Mouse (Mus musculus) frontal cortex, postnatal 36 days (tissue): ENCODE measurements around the gene Tmem233.
A peak's percentile ranks its signal among the peaks of the same experiment; 100 is the strongest.

Experiments used
- DNase-seq, 2 experiments: peaks; one replicate each; pipeline ENCODE4 v3.0.0; 2022; ENCODE audit warnings: low spot score in 2 of 2

Tmem233 gene

DNA sequence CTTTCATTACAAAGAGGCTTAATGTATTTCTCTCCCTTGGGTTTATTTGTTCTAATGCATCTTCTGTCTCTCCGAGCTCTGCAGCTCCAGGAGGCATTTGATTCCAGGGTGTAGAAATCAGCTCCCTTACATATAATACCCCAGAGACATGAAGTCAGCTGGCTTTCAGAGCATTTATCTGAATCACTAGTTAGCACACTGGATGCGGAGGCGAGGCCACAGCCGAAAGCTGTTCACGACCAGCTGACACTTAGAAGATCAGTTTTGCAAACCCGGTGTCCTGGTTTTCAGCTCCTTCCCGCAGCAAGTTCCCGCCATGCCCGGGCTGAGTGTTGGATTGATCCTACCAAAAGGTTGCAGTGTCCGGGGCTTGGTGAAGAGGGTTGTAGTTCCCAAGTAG, 78.8 kb downstream of the Tmem233 start:
- DNase-seq: peak in 1 of 2 experiments; percentile 63

DNA sequence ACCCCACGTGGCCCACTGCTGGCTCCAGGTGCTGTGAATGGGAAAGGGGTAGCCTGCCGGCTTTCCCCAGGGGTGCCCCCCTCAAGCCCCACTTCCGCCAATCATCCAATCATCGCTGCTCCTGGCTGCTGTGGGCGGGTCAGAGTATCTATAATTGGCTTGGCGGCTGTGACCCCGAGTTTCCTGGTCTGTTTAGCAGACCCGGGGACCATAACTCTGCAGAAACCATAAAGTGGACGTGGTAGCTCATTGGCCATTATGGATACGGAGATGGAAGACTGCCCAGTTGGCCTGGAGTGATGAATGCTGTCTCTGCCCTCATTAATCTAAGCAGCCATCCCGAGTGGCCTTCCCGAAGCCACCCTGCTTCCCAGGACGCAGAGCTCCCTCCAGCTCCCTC, 79.2 kb downstream of the Tmem233 start:
- DNase-seq: no peak

DNA sequence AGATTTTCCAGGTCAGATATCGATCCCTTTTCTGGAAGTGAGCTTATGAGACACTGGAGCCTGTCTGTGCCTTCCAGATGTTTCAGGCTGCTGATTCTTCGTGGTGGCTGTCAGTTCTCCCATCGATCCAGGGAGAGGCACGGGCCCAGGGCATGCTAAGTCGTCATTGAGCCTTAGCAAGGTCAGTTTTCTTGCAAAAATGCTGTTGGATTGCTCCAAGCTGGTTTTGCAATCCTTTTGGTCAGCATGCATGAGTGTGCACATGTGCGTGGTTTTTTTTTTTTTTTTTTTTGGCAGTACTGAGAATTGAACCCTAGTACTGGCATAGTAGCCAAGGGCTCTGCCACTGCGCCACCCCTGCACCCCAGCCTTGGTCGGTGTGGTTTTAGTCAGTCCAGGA, 79.9 kb downstream of the Tmem233 start:
- no peak for DNase-seq

DNA sequence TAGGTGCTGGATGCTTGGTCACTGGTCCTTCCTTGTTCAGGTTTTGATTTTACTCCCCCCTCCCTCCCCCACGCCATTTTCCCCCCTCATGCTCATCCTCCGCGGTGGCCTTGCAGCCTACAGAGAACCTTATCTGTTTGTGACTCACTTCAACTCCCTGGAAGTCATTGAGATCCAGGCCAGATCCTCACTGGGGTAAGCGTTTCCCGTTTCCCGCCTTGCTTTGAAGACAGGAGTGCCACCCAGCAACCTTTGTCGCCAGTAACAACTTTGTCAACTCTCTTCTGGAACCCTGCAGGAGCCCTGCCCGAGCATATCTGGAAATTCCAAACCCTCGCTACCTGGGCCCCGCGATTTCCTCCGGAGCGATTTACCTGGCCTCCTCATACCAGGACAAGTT, 85.7 kb downstream of the Tmem233 start:
- DNase-seq: no peak

DNA sequence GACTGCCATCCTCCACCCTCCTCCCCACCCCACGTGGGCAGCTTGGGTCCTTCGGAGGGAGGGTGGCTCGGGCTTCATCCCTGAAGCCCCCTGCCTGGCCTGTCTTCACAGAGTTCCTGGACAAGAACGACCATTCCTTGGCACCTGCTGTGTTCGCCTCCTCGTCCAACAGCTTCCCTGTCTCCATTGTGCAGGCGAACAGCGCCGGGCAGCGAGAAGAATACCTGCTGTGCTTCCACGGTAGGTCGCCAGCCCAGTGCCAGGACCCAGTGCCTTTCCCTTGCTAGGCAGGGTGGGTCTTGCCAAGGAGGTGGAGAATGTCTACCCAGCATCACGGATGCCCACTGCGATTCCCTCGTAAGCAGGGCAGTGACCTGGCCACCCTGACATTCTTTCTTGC, 88.9 kb downstream of the Tmem233 start:
- DNase-seq: no peak

DNA sequence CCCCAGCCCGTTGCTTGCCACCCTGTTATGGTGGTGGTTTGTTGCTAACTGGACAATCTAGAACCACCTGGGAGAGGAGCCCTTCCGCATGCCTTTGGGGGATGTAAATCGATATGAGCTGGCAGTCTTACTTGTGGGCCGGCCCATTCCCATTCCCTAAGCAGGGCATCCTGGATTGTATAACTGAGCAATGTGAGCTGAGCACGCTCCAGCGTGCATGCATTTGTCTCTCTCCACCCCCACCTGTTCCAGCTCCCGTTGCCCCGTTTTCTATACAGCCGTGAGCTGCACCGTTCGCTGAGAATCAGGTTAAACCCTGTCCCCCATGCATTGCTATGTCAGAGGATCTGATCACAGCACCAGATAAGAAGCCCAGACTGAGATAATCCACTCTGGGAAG, 91.3 kb downstream of the Tmem233 start:
- DNase-seq: no peak
